Comparison of ENCODE assay signal across 9 mouse cellular contexts in the genomic region with DNA sequence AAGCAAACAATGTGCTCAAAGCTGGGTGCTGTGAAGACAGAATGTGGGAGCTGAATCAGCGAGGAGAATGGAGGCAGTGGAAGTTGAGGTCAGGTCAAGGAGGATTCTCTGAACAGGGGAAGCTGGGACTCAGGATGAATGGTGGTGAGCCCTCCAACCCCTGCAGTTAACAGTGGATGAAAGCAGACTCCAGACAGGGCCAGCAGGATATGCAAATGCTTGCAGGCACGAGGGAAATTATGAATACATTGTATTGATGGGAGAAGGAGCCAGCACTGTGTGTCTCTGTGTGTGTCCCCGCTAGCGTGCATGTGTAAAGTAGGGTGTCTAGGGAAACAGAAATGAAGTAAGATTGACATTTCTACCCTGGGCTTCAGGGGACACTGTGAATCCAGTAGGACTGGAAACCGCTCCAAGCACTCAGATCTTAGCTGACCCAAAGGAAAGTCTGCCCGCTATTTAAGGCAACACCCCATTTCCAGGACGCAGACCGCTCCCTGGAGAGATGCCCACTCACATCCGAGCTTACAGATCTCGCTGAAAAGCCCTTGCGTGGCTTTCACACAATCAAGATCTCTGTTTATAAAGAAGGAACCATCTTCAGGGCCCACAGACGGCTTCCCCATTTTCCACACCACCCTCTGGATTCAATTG.
DNase-seq lines count a peak whose midpoint lies in the region; ATAC-seq lines count a peak whose summit lies in the region.
"Had no signal": no experiment of that assay in that cellular context is flagged by ENCODE, and none has a peak within 500 bp of the region (broad histone marks: within the 10 kb centered on the region; RNA-seq: fewer than 3 reads in every experiment).

No protein-coding gene starts in this region.

- ATAC-seq in neural tube, embryonic 11.5 days (ENCODE audit: insufficient read depth, low FRiP score, low TSS enrichment), result peak; percentile 63
- ATAC-seq in forebrain, embryonic 16.5 days, result peak; percentile 76
- ATAC-seq in stomach, embryonic 15.5 days (ENCODE audit: insufficient read depth, low FRiP score, low read depth), result no peak

- no peak overlapping the region for H3K4me3 ChIP-seq in neural tube, embryonic 11.5 days (ENCODE audit: low read depth, low read length)
- H3K4me3 ChIP-seq in forebrain, embryonic 16.5 days (replicated peaks; ENCODE audit: low read length), result no peak overlapping the region
- no peak overlapping the region for H3K4me3 ChIP-seq in stomach, embryonic 15.5 days (replicated peaks)
- H3K4me3 ChIP-seq: erythroblast, embryonic 14.5 days had no signal

- 55% methylated on average over 12 of the region's 12 CpGs for WGBS in neural tube, embryonic 11.5 days
- 53% methylated on average over 12 of the region's 12 CpGs for WGBS in forebrain, embryonic 16.5 days
- 55% methylated on average over 12 of the region's 12 CpGs for WGBS in stomach, embryonic 15.5 days

- peaks cover 22% of the 10 kb centered on the region for H3K4me1 ChIP-seq in neural tube, embryonic 11.5 days (ENCODE audit: control insufficient read depth, insufficient read depth, low read length)
- peaks cover 20% of the 10 kb centered on the region for H3K4me1 ChIP-seq in forebrain, embryonic 16.5 days (replicated peaks; ENCODE audit: control insufficient read depth, insufficient read depth, low read length)
- peaks cover 9% of the 10 kb centered on the region for H3K4me1 ChIP-seq in stomach, embryonic 15.5 days

- intact Hi-C loops in left cerebral cortex, postnatal 4 days (cut with DNase I), result no loop called here

- H3K27ac ChIP-seq in neural tube, embryonic 11.5 days (ENCODE audit: low read depth, low read length), result peak overlapping the region; percentile 31
- H3K27ac ChIP-seq in forebrain, embryonic 16.5 days (ENCODE audit: low read length), result no peak overlapping the region
- peak overlapping the region; percentile 70 for H3K27ac ChIP-seq in stomach, embryonic 15.5 days

- H3K27me3 ChIP-seq in neural tube, embryonic 11.5 days (ENCODE audit: control insufficient read depth, insufficient read depth, low read length), result no peaks in the 10 kb centered on the region
- no peaks in the 10 kb centered on the region for H3K27me3 ChIP-seq in forebrain, embryonic 16.5 days (replicated peaks; ENCODE audit: control insufficient read depth, insufficient read depth, low read length)
- no peaks in the 10 kb centered on the region for H3K27me3 ChIP-seq in stomach, embryonic 15.5 days (replicated peaks)

- no peaks in the 10 kb centered on the region for H3K9me3 ChIP-seq in neural tube, embryonic 11.5 days (ENCODE audit: control insufficient read depth, low read length)
- no peaks in the 10 kb centered on the region for H3K9me3 ChIP-seq in forebrain, embryonic 16.5 days (ENCODE audit: control insufficient read depth, low read length)
- H3K9me3 ChIP-seq in stomach, embryonic 15.5 days, result no peaks in the 10 kb centered on the region

- H3K9ac ChIP-seq in neural tube, embryonic 11.5 days (ENCODE audit: low read length), result 0 out of 2 replicates have a peak overlapping the region, but pooled peaks have one; percentile 0
- H3K9ac ChIP-seq in forebrain, embryonic 16.5 days (replicated peaks; ENCODE audit: low read depth, low read length), result no peak overlapping the region
- H3K9ac ChIP-seq in stomach, embryonic 15.5 days, result no peak overlapping the region

- peak; percentile 35 for DNase-seq in neural tube, embryonic 11.5 days (ENCODE audit: low spot score)
- DNase-seq in neural tube, embryonic 10.5 days (ENCODE audit: extremely low spot score, low spot score), result no peak
- peak; percentile 32 to 36 for DNase-seq in layer of hippocampus, postnatal 10 days (ENCODE audit: low spot score in 2 of 2)
- DNase-seq in left cerebral cortex, postnatal 4 days, result no peak
- DNase-seq in adrenal gland, postnatal 36 days, result no peak
- no peak for DNase-seq in adrenal gland, postnatal 4 days (ENCODE audit: low spot score in 2 of 2)

- no peaks in the 10 kb centered on the region for H3K36me3 ChIP-seq in neural tube, embryonic 11.5 days (ENCODE audit: control insufficient read depth, insufficient read depth, low read length)
- H3K36me3 ChIP-seq in forebrain, embryonic 16.5 days (ENCODE audit: control insufficient read depth, insufficient read depth), result no peaks in the 10 kb centered on the region
- no peaks in the 10 kb centered on the region for H3K36me3 ChIP-seq in stomach, embryonic 15.5 days

- H3K4me2 ChIP-seq in neural tube, embryonic 11.5 days (ENCODE audit: low read depth), result no peak overlapping the region
- no peak overlapping the region for H3K4me2 ChIP-seq in forebrain, embryonic 16.5 days (ENCODE audit: low read length)
- 0 out of 2 replicates have a peak overlapping the region, but pooled peaks have one; percentile 13 for H3K4me2 ChIP-seq in stomach, embryonic 15.5 days

Comparison
In these comparisons a context has a peak if more than half of its experiments do, and no peak if none do; other contexts are left out.
1. DNase-seq: peak in neural tube, embryonic 11.5 days (single experiment) and layer of hippocampus, postnatal 10 days (2 of 2); none in neural tube, embryonic 10.5 days (single experiment), left cerebral cortex, postnatal 4 days (single experiment), adrenal gland, postnatal 36 days (0 of 2) and adrenal gland, postnatal 4 days (0 of 2).